Mouse (Mus musculus) lung, adult 2 months (tissue): Measurements from ENCODE around the gene AU018091.

ENCODE experiments used
- CTCF ChIP-seq: fragments of 200-500 bp; IDR thresholded peaks from 2 replicates; pipeline ENCODE4 v1.5.1; 2011; ENCODE audit warnings: mild to moderate bottlenecking, low read length, control low read depth; ENCODE audit not compliant: insufficient read depth
- POLR2A ChIP-seq: fragments of 200-500 bp; IDR thresholded peaks from 2 replicates; pipeline ENCODE4 v1.6.1; 2011; ENCODE audit warnings: low read depth, mild to moderate bottlenecking, control low read depth, low read length, borderline replicate concordance; ENCODE audit errors: extremely low read depth

DNA sequence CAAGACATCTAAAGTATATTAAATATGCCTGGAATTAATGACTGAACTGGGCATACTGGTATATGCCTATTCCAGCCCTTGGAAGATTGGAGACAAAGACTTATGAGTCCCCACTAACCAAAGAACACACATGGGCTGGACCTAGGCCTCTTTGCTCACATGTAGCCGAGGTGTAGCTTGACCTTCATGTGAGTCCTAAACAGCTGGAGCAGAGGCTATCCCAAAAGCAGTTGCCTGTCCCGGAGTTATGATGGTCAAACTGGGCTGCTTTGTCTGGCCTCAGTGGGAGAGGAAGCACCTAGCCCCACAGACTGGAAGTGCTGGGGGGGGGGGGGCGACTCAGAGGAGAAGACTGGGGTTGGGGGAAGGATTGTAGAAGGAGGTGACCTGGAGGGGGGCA is 47.3 kb upstream of the AU018091 start:
- TF ChIP-seq CTCF (no peak), POLR2A (no peak)
